Mouse (Mus musculus) heart, postnatal 25 days (tissue): ENCODE results near the gene Vmn2r100. TPM values are rescaled to one million over a fixed set of nuclear protein-coding genes. Genes with fewer than 3 reads are reported as not detected.

Source experiments
- DNase-seq: peaks from one replicate; pipeline ENCODE4 v3.0.0; 2022; ENCODE audit warnings: low spot score
- intact Hi-C: fragments of 180-260 bp; cut with DNase I; formaldehyde crosslinking; loops from one replicate; pipeline ENCODE4 v1.15.1; 2025
- total RNA-seq, 2 experiments: library from RNA; stranded (reverse); gene quantifications; 2 replicates each; pipeline ENCODE4 v1.2.3; 2021

The Vmn2r100 gene
- not detected for total RNA-seq

DNA sequence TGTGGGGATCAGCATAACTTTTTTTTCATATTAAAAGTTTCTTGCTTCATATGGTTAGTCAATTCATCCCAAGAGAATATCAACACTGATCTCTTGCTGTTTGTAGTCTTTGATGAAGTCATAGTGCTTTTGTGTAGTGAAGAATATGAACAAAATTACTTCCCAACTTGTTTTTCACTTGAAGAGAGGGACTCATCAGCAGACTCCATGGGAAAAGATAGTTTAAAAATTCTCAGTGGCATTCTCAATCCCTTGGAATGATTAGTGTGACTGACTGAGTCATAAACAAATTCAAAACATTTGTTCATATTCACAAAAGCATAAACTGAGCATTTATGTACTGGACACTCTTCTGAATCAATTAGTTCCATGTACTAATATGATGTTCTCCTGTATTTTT, at the start of gene Vmn2r100:
Vmn2r100 (plus strand) TSS at position 301 of the 400 bp plus-strand sequence.
- DNase-seq, result no peak
- intact Hi-C loops, result no loop called here

DNA sequence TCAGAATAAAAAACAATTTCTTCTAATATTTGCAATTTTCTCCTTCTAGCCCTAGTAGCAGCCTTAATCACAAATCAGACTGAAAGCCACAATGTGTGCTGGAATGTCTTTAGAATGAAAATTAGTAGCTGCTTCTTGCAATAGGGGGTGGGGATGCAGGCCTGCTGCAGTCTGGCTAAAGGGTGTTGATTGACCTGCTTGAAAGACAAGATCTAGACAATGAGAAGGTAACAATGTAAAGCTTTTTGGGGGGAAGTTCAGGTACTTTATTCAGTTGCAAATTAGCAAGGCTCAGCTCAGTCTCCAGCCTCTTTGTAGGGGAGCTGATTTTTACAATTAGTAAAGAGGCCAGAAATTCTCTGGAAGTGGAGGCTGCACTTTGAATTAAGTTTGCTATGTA, 21.7 kb upstream of the Vmn2r100 start:
- intact Hi-C loops, result no loop called here
- no peak for DNase-seq

DNA sequence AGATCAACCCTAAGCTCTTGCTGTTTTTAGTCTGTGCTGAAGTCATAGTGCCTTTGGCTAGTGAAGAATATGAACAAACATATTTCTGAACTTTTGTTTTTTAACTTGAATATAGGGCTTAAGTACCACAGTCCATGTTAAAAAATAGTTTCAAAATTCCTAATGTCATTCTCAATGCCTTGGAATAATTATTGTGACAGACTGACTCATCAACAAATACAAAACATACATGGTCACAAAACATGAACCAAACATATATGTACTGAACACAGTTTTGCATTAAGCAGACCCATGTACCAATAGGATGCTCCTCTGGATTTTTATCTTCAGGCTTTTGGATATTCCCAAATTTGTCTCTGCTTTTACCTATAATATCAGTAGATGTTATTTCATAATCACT, 72.4 kb downstream of the Vmn2r100 start, which contains the start of gene Vmn2r101:
Vmn2r101 (plus strand) TSS at position 301 of the 400 bp plus-strand sequence.
- no peak for DNase-seq
- intact Hi-C loops, result no loop called here

Other genes with a start within 250 kb of the Vmn2r100 start
- not detected for gene Vmn2r99, start 142.8 kb upstream of the Vmn2r100 start, total RNA-seq
- gene Vmn2r101, start 72.5 kb downstream of the Vmn2r100 start, total RNA-seq, result not detected
- not detected for gene Vmn2r102, start 155.6 kb downstream of the Vmn2r100 start, total RNA-seq